Mouse (Mus musculus): ENCODE measurements at regions not wholly inside any gene's neighbourhood (a gene's known extent, or its start where the extent isn't known, plus 50 kb on each side); places are given as distances from the start of the nearest gene placed in this dataset.

- no peak for DNase-seq (ENCODE audit: low spot score)
These were observed 75.5 kb downstream of the Enkur start for GRCm38 (mm10) chr2:21129621-21130020.

DNA sequence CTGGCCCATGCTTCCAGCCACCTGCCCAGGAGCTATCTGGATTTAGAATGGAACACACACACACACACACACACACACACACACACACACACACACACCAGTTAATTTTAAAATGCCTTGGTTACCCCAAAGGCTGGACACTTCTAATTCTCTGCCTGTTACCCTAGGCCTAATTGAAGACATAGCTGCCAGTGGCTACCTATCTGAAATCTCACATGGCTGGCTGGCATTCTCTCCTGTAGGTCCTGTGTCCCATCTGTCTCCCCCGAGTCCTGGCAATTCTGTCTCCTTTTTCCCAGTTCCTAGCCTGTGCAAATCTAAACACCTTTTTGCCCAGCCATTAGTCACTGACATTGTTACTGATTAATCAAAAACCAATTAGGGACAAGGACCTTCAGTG lies 78.6 kb downstream of the Enkur start:
- DNase-seq (ENCODE audit: low spot score): no peak

DNA sequence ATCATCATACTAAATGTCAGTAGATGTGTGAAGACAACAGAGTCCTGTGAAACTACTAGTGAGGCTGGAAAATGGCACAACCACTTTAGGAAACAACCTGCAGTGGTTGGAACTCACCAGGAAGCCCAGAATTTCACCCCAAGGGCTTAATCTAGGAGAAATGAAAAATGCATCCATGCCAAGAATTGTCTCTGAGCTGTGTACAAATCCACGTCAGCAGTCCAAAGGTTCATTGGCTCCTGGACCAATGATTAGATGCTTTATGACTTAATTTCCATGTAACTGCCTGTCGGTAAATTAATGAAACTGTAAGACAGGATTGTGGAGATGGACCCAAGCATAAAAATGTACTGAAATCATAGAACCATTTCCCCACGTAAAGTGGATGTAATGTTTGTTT lies 82.7 kb downstream of the Enkur start:
- no peak for DNase-seq (ENCODE audit: low spot score)

GRCm38 (mm10) chr2:21121663-21122062 lies 83.5 kb downstream of the Enkur start:
- no peak for DNase-seq (ENCODE audit: low spot score)

DNA sequence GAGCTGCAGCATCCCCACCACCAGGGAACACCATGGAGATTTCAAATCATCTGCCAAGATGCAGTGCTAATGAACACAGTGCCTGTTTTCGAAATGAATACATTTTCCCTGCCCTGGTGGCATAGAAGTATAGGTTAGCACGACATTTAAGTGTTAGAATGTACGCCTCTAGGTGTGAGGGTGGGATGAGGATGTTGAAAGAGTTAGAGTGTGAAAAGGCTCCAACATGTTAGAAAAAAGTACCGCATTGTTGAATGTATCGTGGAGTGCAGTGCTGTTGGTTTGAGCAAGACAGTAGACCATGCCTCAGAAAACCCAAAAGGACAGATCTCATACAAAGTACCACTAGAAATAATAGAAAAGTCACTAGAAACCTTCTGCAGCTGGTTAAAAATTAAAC lies 88.3 kb downstream of the Enkur start:
- no peak for DNase-seq (ENCODE audit: low spot score)

DNA sequence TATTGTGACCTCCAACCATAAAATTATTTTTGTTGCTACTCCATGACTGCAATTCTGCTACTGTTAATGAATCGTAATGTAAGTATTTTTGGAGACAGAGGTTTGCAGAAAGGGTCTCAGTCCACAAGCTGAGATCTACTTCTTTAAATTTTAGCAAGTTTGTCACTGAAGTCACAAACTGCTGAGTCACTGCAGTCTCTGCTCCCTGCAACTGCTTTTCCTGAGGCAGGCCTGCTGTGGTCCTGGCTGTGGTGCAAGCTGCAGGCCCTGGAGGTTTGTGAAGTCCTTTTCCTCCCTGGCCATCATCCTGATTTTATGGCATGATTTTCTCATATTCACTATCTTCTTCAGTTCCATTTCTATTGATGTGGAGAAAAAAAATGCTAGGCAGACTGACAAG lies 93.6 kb downstream of the Enkur start:
- no peak for DNase-seq (ENCODE audit: low spot score)

DNA sequence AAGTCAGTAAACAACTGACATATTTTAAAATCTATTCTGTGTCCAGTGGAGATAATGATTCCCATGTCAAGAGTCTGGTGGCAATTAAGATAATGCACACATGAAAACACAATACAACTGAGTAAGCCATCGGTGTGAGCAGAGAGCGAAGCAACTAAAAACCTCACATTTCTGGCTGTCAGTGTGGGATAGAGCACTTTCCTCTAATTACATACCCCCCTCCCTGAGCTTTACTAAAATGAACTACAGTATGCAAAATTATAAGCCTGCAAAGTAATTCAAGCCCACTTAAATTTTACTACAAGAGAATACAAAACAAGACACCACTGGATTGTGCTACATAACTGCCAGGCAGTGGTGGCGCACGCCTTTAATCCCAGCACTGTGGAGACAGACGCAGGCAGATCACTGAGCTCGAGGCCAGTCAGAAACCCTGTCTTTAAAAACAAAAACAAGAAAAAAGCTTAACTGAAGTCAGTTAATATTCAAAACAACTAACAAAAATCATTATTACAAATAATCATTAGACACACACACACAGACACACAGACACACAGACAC lies 104.8 kb downstream of the Enkur start:
- DNase-seq (ENCODE audit: low spot score): no peak

- no peak for DNase-seq (ENCODE audit: low spot score)
These were observed 113.8 kb downstream of the Enkur start for GRCm38 (mm10) chr2:21091058-21091971.

GRCm38 (mm10) chr2:21085517-21085916 lies 116.8 kb upstream of the Arhgap21 start:
- DNase-seq (ENCODE audit: low spot score): no peak

DNA sequence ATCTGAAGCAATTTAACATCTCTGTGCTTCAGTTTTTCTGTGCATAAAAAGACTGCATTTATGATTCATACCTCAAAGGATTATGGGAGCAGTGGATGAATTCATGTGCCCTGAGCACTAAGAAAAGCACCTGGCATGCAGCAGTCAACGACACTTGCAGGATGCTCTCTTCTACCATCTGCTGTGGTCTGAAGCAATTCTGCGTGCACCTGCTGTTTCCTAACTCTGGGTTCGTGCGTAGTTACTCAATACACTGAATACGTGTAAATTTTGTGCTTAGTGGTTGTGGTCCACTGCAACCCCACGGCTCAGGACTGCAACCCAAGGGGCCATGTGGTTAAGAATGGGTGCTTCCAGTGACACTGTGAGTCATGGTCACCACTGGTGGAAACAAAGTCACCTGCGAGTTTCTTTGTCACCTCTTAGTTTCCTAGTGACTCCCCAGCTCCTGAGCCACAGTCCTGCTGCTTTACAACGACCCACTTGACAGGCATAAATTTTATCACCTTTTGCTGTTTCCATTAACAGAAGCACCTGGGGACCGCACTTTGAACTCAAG lies 98.7 kb upstream of the Arhgap21 start:
- DNase-seq (ENCODE audit: low spot score): no peak

GRCm38 (mm10) chr2:21060347-21060650 lies 91.6 kb upstream of the Arhgap21 start:
- DNase-seq (ENCODE audit: low spot score): no peak

DNA sequence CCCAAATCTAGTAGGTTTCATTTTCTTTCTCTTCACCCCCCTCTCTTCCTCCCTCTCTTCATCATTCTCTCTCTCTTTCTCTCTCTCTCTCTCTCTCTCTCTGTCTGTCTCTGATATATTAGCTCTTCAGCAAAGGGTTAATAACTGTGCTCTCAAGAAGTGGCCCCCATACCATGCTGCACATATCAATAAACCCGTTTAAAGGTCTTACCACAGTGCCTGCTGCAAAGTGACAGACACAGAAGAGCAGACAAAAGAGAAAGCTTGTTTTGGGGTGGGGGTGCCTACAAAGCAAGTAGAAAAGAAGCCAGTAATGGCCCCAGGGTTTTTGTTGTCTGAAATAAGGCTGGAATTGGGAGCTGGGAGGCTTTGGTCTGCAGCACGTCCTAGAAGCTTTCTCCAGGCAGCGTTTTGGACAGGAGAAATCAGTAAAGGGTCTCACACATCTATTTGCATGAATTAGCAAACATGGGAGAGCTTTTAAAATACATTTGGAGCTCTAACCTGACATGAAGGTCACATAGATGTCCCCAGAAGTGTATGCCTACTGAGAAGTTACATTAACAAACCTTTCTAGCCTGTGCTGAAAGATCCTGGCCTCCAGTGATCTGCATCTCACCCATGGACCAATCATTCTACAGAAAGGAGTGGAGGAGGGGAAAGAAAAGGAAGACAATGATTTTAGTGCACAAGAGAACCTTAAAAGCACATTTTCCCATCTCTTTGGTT lies 91.1 kb upstream of the Arhgap21 start:
- no peak for DNase-seq (ENCODE audit: low spot score)

DNA sequence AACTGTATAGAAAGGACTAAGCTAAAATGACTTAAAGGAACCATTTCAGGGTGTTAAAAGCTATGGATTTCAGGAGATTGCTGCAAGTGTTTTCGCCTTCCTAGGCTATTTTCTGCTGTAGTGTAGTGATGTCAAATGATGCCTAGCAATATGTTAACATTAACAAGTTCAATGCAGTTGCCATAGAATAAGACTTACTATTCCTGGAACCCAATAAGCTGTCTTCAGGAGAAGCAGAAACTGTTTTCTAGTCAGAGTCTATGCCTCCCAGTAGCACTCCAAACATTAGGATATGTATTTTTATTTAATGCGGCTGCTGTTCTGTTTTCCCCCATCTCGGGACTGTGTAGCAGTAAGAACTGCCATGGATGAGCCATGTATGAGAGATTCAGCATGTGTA lies 90.3 kb upstream of the Arhgap21 start:
- no peak for DNase-seq (ENCODE audit: low spot score)

DNA sequence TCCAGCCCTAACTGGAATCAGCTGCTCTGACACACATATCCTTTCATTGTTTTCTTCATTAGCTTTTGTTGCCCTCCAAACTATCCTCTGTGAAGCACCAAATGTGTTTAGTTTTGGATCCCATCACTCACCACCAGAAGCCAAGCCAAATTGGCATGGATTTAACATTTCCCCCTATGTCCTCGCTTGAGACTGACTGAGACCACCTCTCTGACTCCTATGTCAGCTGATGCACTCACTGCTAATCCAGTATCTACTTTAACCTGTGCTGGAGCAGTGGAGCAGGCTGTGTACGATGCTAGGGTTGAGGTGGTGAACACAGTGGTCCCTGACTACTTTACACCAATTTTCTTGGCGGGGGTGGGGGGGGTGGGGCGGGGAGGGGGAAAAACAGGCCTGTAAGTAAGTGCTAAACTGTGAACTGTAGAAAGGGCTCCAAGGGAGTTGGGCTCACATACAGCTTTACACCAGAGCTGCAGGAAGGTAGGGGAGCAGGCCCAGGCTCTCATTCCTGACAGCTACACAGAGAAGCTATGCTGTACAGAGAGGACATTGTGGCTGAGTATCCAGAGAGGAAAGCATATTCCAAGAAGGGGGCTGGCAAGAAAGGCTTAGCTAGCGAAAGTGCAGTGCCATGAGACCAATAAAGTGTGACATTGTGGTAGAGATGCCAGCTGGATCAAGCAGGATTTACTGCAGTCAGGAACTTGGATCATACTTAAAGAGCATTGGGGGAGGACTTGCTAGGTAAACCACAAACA lies 87.9 kb upstream of the Arhgap21 start:
- DNase-seq (ENCODE audit: low spot score): no peak

- no peak for DNase-seq (ENCODE audit: low spot score)
These were observed 86.7 kb upstream of the Arhgap21 start for GRCm38 (mm10) chr2:21055416-21055815.

- no peak for DNase-seq (ENCODE audit: low spot score)
These were observed 85.8 kb upstream of the Arhgap21 start for GRCm38 (mm10) chr2:21054325-21055082.

GRCm38 (mm10) chr2:21053596-21053995 lies 84.9 kb upstream of the Arhgap21 start:
- no peak for DNase-seq (ENCODE audit: low spot score)

DNA sequence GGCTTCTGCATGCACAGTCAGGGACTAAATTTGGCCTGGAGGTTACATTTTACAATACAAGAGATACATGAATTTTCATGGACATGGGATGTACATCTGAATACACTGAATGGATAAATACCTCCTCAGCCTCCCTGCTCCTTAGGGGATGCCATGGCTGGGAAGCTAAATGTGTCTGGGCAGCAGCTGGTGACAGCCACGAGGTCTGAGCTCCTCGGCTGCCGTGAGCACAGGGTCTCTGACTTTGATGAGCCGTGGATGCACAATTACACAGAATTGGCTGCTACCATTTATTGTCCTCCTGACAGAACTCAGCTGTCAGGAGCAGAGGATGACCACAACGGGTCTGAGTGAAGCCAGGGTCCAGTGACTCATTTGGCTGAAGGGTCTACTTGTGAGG lies 80.3 kb upstream of the Arhgap21 start:
- DNase-seq (ENCODE audit: low spot score): no peak

DNA sequence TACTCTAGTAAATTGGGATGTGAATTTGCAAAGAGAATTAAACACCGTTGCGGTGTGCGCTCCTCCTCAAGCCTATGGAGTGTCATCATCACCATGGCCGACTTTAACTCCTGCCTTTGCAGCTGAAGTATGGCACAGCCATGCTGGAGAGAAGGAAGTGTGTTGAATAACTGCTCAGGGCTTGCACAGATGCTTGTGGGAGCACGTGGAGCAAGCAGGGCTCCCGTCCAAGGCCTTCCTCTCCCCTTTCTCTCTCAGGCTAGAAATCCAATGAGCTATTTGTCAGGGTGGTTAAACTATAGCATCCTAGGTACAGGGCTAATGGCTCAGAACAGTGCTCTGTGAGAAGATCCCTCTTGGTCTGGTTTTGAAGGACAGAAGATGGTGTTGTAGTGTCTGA lies 79.5 kb upstream of the Arhgap21 start:
- no peak for DNase-seq (ENCODE audit: low spot score)

DNA sequence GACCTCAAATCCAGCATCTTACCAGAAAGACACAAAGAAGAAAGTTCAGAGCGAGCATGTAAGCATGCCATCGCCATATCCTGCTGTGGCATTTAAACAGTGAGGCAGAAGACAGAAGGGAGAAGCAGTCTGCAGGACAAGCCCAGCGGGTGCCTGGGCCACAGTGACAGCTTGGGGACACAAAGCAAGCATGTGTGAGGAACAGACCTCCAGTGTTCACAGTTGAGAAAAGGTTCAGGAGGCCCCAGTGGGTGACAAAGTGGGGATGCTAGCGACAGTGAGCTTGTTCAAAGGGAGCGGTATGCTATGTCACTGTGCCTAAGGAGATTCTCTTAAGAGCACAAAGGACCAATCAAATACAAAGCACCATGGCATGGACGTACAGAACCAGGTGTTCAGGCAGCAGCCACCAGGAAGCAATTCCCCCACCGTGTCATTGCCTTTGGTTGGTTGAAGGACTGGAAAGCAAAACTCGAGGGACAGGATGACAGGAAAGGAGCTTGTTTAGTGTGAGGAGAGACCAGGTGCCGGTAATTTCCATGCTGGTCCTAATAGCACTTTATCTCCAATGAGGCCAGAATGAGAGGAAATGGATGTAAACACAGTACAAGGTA lies 77.9 kb upstream of the Arhgap21 start:
- no peak for DNase-seq (ENCODE audit: low spot score)

GRCm38 (mm10) chr2:21044781-21045180 lies 76.1 kb upstream of the Arhgap21 start:
- DNase-seq (ENCODE audit: low spot score): no peak

Measured in MN1 (cell line).